Mouse (Mus musculus) ES-E14 (cell line): ENCODE results near the gene Gpr107. TPM values are rescaled to one million over a fixed set of nuclear protein-coding genes. Genes with fewer than 3 reads are reported as not detected.

ENCODE experiments used
- DNase-seq: peaks from one replicate; pipeline ENCODE4 v3.0.0-alpha.2; 2013; ENCODE audit warnings: low read depth, low spot score
- H3K27ac ChIP-seq: 2 replicates; pipeline ENCODE4 v1.5.1; 2012; ENCODE audit warnings: low read depth, mild to moderate bottlenecking, low read length, moderate library complexity, mixed read lengths; ENCODE audit not compliant: poor library complexity, insufficient read depth, severe bottlenecking
- H3K36me3 ChIP-seq: 2 replicates; pipeline ENCODE4 v1.6.1; 2012; ENCODE audit warnings: mild to moderate bottlenecking, low read length, moderate library complexity, mixed read lengths; ENCODE audit not compliant: control insufficient read depth, poor library complexity, insufficient read depth, severe bottlenecking
- H3K4me1 ChIP-seq, 2 experiments: fragments of 150-350 bp in 1 of 2; sonication (generic) in 1 of 2; 2 replicates each; pipeline ENCODE4 v1.6.1; 2012; ENCODE audit warnings: low read length in 2 of 2, mild to moderate bottlenecking in 1 of 2, mixed read lengths in 1 of 2; ENCODE audit not compliant: control insufficient read depth in 2 of 2, insufficient read depth in 2 of 2, poor library complexity in 1 of 2
- H3K4me3 ChIP-seq, 2 experiments: fragments of 150-350 bp in 1 of 2; sonication (generic) in 1 of 2; 2 replicates each; pipeline ENCODE4 v1.5.1; 2012; ENCODE audit warnings: low read length in 2 of 2, low read depth in 1 of 2, mild to moderate bottlenecking in 1 of 2, mixed read lengths in 1 of 2; ENCODE audit not compliant: insufficient read depth in 1 of 2, poor library complexity in 1 of 2, severe bottlenecking in 1 of 2
- H3K9ac ChIP-seq: 2 replicates; pipeline ENCODE4 v1.6.1; 2012; ENCODE audit warnings: low read depth, mild to moderate bottlenecking, low read length, mixed read lengths; ENCODE audit not compliant: poor library complexity, insufficient read depth, severe bottlenecking
- H3K9me3 ChIP-seq: fragments of 150-350 bp; sonication (generic); 2 replicates; pipeline ENCODE4 v1.6.1; 2012; ENCODE audit warnings: low read depth, mild to moderate bottlenecking, low read length; ENCODE audit not compliant: control insufficient read depth, insufficient read depth
- CHD2 ChIP-seq: IDR thresholded peaks from 2 replicates; pipeline ENCODE4 v1.6.1; 2014; ENCODE audit warnings: mild to moderate bottlenecking, low read depth, low read length, inconsistent platforms
- HCFC1 ChIP-seq: IDR thresholded peaks from 2 replicates; pipeline ENCODE4 v1.6.1; 2012; ENCODE audit warnings: low read length, inconsistent platforms, borderline replicate concordance; ENCODE audit not compliant: insufficient read depth
- MAFK ChIP-seq: IDR thresholded peaks from 2 replicates; pipeline ENCODE4 v1.6.1; 2014; ENCODE audit warnings: mild to moderate bottlenecking, low read depth, low read length, inconsistent platforms; ENCODE audit not compliant: insufficient read depth
- ZC3H11A ChIP-seq: IDR thresholded peaks from 2 replicates; pipeline ENCODE4 v1.6.1; 2012; ENCODE audit warnings: low read depth, mild to moderate bottlenecking, inconsistent platforms, low read length, borderline replicate concordance
- ZNF384 ChIP-seq: IDR thresholded peaks from 2 replicates; pipeline ENCODE4 v1.6.1; 2012; ENCODE audit warnings: low read depth, low read length, inconsistent platforms
- in situ Hi-C, 2 experiments: fragments of 600-800 bp; cut with MboI; formaldehyde crosslinking; loops; one replicate each; pipeline ENCODE4 v1.15.1; 2025; ENCODE audit warnings: low sequenced_read_pairs in 2 of 2, inconsistent platforms in 1 of 2; ENCODE audit not compliant: unreplicated experiment in 2 of 2
- total RNA-seq: library from RNA; depleted of rRNA; stranded (reverse); fragments of 300-350 nt; gene quantifications from 2 replicates; pipeline ENCODE4 v1.2.3, GENCODE M21; 2012

The Gpr107 gene
- total RNA-seq, 1 experiment, result 111 TPM

GRCm38 (mm10) chr2:31239203-31239696 lies 87.1 kb downstream of the Gpr107 start:
- H3K9ac ChIP-seq, result peak overlapping the region; percentile 11
- no peak for TF ChIP-seq ZNF384
- no peak for TF ChIP-seq ZC3H11A
- peak; percentile 81; the same call in 1 of the 2 replicates for TF ChIP-seq HCFC1
- peak; percentile 79 for DNase-seq
- no peak overlapping the region for H3K27ac ChIP-seq
- H3K36me3 ChIP-seq, result no peaks in the 10 kb centered on the region
- H3K4me1 ChIP-seq, result peaks cover 0 to 20% of the 10 kb centered on the region in 2 experiments; a peak in 2 of 4 replicates
- in situ Hi-C loops, result no loop called here
- peak overlapping the region in 1 of 2 experiments; percentile 14; a peak in 1 of 4 replicates for H3K4me3 ChIP-seq
- H3K9me3 ChIP-seq, result no peaks in the 10 kb centered on the region

DNA sequence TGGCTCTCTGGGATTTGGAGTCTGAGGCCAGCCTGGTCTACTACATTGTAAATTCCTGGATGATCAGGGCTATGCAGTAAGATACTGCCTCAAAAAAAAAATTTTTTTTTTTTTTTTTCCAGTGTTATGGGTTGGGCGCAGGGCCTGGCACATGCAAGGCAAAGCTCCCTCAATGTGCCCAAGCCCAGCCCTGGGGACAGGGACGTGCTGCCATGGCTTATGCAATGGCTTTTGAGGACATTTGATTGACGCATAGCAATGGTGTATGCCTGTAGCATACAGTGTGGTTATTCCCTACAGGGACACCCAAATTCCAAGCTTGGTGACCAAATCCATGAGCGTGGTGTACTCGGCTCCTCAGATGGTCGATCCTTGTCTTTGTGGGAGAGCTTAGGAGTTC lies 87.7 kb downstream of the Gpr107 start:
- DNase-seq, result no peak
- no peaks in the 10 kb centered on the region for H3K9me3 ChIP-seq
- H3K4me3 ChIP-seq, result no peak overlapping the region
- H3K27ac ChIP-seq, result no peak overlapping the region
- H3K36me3 ChIP-seq, result no peaks in the 10 kb centered on the region
- H3K9ac ChIP-seq, result 0 out of 2 replicates have a peak overlapping the region, but pooled peaks have one; percentile 11
- in situ Hi-C loops, result no loop called here
- H3K4me1 ChIP-seq, result peaks cover 0 to 20% of the 10 kb centered on the region in 2 experiments; a peak in 2 of 4 replicates
- TF ChIP-seq ZC3H11A, result no peak

DNA sequence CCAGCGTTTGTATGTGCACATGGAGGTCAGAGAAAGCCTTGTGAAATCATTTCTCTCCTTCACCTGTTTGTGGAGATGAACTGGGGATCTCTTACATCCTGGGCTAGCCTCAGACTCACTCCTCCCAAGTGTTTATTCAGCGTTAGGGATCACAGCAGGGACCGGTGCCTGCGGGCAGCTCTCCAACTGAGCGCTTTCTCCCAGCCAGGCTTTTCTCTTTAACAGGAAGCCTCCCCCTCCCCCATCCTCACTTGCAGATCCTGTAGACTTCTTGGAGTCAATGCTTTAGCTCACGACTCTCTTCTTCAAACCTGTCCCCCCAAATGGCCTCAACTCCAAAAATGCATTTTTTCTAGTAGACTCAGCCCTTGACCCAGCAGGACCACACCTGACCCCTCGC lies 89.5 kb downstream of the Gpr107 start:
- peak; percentile 69 for DNase-seq
- no peak for TF ChIP-seq CHD2
- Histone ChIP-seq H3K36me3 (no peaks in the 10 kb centered on the region), H3K4me3 (no peak overlapping the region), H3K27ac (no peak overlapping the region), H3K9ac (no peak overlapping the region), H3K4me1 (peaks cover 0 to 26% of the 10 kb centered on the region in 2 experiments; a peak in 2 of 4 replicates), H3K9me3 (no peaks in the 10 kb centered on the region)
- in situ Hi-C loops, result no loop called here

DNA sequence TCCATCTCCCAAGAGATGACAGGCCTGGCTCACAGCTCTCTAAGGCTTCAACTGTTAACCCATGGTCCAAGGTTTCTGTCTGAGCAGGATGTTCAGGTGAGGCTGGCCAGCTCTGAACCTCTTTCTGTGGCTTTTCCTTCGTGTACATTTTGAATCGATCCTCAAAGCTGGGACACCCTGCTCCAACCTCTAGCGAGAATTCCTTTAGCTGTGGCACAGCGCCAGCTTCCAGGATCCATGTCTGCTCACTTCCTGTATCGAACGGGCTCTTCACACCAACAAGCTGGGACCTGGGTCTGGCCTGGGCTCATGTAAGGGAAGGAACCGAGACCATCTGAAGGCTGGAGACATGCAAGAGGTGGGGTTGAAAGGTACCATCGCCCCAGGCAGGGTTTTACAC lies 92.1 kb downstream of the Gpr107 start:
- Histone ChIP-seq H3K4me1 (peaks cover 0 to 32% of the 10 kb centered on the region in 2 experiments; a peak in 2 of 4 replicates), H3K36me3 (no peaks in the 10 kb centered on the region), H3K27ac (no peak overlapping the region), H3K9ac (no peak overlapping the region), H3K4me3 (no peak overlapping the region), H3K9me3 (no peaks in the 10 kb centered on the region)
- no peak for TF ChIP-seq ZNF384
- TF ChIP-seq MAFK, result no peak
- TF ChIP-seq HCFC1, result no peak
- TF ChIP-seq ZC3H11A, result no peak
- no peak for TF ChIP-seq CHD2
- in situ Hi-C loops, result no loop called here
- DNase-seq, result no peak

- peaks cover 0 to 28% of the 10 kb centered on the region in 2 experiments; a peak in 2 of 4 replicates for H3K4me1 ChIP-seq
- no peaks in the 10 kb centered on the region for H3K9me3 ChIP-seq
- H3K27ac ChIP-seq, result no peak overlapping the region
- in situ Hi-C loops, result no loop called here
- H3K9ac ChIP-seq, result peak overlapping the region; percentile 77
- no peaks in the 10 kb centered on the region for H3K36me3 ChIP-seq
- DNase-seq, result no peak
- H3K4me3 ChIP-seq, result peak overlapping the region; percentile 81 to 90
- TF ChIP-seq ZC3H11A, result no peak
- no peak for TF ChIP-seq ZNF384
- TF ChIP-seq CHD2, result no peak
- TF ChIP-seq MAFK, result no peak
- TF ChIP-seq HCFC1, result no peak
Observed at GRCm38 (mm10) chr2:31245051-31245450, 92.9 kb downstream of the Gpr107 start.
